Mouse (Mus musculus) bone marrow macrophage, adult 2 months (primary cell): Measurements from ENCODE around the gene Scd3.

ENCODE experiments used
- CTCF ChIP-seq: IDR thresholded peaks from 2 replicates; pipeline ENCODE4 v1.5.1; 2012; ENCODE audit warnings: low read depth, mild to moderate bottlenecking, low read length, moderate library complexity
- POLR2A ChIP-seq: IDR thresholded peaks from 2 replicates; pipeline ENCODE4 v1.6.1; 2012; ENCODE audit warnings: mild to moderate bottlenecking, low read depth, low read length, borderline replicate concordance

DNA sequence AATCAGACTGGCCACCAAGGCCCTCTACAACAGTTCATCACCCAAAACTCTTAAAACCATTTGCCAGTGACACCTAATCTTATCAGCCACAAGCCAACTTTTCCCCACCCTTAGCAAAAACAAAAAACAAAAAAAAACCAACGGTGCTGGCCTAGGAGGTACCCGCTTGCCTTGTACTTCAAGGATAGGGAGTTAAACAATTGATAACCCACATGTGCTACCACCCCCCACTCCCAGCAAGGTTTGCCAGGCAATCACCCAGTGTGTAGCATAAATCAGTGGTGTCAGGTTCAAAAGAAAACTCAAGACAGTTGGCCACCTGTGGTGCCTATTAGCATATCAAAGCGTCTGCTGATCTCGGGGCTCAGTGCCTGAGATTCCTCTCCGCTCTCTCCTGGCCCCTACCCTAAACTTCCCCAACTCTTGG lies 62.9 kb downstream of the Scd3 start:
- TF ChIP-seq POLR2A (no peak), CTCF (no peak)
